Mouse (Mus musculus) thymus, postnatal 4 days (tissue): ENCODE data around the gene Trim16.

Experiments used
- DNase-seq: peaks from one replicate; pipeline ENCODE4 v3.0.0; 2021

Gene Trim16

GRCm38 (mm10) chr11:62831906-62832305 is 11.9 kb downstream of the Trim16 start:
- DNase-seq: no peak

- no peak for DNase-seq
These were observed 24.5 kb downstream of the Trim16 start for GRCm38 (mm10) chr11:62844562-62844961.

GRCm38 (mm10) chr11:62845730-62846129 is 25.7 kb downstream of the Trim16 start:
- DNase-seq: no peak

GRCm38 (mm10) chr11:62846961-62847654 is 27.1 kb downstream of the Trim16 start, which contains the start of gene Fbxw10:
Gene Fbxw10, plus strand, starts transcription at chr11:62847069.
- peak; percentile 27 for DNase-seq

DNA sequence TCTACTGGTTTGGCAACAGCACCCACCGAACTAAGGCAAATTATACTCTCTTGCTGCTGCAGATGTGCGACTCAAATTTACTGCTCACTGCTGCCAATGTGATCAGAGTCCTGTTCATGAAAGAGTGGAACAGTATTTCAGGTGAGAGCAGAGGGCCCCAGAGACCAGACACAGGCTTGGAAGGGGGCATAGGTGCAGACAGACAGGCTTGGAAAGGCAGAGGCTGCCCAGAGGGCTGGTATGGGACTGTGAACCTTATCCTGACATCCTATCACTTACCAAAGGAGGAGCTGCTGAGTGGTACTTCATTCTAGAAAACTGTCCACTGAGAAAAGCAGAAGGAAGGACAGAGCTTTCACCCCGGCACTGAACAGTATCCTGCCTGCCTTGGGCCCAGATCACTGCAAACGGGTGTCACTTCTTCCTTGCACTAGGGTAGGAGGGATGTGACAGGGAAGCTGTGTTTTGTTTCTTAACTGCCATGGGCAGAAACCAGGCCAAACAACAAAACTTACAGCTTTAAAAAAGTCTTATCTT is 27.7 kb downstream of the Trim16 start:
- peak; percentile 35 for DNase-seq

GRCm38 (mm10) chr11:62848301-62848700 is 28.3 kb downstream of the Trim16 start:
- DNase-seq: no peak

DNA sequence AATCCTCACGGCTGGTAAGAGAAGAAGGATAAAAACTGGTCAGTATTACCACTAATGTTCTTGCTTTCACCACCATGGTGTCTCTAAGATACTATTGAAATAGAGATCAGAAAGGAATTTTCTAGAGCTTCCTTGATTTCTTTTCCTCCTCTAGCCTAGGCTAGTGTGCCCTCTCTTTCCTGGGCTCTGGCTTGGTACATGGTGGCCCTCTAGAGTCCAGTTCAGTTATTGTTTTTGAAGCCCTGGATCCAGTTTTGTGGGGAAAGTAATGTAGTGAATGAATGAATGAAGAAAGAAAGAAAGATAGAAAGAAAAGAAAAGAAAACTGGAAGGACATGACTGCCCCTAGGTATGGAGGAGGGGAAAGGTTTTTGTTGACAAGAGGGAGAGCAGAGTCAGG is 31.2 kb downstream of the Trim16 start:
- DNase-seq: no peak

- no peak for DNase-seq
These were observed 33.3 kb downstream of the Trim16 start for GRCm38 (mm10) chr11:62853334-62853733.

DNA sequence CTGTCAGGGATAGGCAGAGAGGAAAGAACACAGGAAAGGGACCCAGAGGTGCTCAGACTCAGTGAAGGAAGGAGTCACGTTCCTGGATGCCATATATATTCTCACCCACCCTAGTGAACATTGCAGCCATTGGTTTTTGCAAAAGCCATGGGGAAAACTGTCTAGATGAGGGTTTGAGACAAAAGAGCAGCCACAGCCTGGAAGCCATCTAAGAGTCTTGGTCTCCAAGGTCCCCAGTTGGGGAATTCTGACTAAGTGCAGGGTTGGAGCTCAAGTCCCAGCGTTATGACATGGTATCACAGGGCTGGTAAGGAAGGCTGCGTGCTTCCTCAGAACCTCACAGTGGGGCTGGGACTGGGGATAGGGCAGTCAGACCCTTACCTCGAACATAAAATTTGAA is 45.5 kb downstream of the Trim16 start:
- no peak for DNase-seq

DNA sequence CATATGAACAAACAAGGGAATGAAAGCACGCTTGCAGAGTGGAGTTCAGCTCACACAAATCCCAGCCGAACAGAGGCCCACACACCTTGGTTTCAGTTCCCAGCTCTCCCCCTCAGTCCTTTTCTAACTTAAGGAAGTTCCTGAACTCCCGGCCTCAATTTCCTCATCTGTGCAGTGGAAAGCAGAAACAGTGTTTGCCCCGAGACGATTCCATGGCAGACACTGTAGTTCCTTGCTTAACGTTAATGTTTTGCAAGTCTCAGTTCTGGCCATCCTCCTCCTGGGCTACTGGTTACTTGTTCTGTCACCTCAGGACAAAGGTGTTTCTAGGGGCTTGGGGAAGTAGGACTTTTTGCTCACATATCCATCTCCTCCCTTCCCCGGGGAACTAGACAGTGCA is 46.7 kb downstream of the Trim16 start:
- no peak for DNase-seq

DNA sequence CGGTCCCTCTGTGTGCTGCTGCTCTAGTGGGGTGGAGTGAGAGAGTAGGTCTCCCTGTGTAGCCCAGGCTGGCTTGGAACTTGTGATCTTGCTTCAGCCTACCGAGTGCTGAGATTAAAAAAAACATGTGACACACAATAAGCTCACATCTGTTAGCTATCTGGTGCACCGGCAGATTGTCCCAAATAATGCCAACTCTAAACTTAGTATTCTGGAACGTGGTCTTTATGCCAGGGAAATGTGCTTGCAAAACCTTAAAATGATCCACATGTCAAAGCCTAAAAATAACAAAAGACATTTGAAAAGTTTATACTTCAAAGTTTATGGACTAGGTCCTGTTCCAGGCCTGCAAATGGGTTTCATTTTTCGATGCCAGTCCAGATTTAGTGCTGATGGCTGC is 49.2 kb downstream of the Trim16 start:
- no peak for DNase-seq

DNA sequence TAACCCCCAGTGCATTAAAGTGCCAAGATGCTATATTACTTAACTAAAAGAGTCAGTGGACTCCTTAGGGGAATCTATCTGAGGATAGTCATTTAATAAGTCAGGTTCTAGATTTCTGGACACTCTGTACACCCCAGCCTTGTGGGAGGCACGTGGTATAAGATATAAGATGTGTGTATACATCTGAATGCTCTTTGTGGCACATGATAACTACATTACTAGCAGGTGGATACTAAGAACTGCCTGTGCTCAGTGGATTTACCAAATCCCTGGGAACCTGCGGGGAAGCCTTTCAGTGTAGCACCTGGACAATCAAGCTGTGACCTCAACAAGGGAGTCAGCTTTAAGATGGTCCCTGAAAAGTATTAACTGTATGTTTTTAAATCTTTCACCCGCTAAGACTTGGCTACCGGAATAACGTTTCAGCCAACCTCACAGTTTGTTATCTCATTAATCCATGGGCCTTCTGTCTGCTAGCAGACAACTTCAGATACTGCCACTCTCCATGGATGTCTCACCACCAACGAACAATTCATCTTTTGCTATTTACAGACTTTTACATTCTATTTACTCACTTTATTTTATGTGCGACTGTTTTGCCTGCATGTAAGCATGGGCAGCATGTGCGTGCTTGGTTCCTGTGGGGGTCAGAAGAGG is 49.8 kb downstream of the Trim16 start:
- DNase-seq: no peak

GRCm38 (mm10) chr11:62873479-62873878 is 53.4 kb downstream of the Trim16 start:
- no peak for DNase-seq

GRCm38 (mm10) chr11:62875696-62876095 is 55.7 kb downstream of the Trim16 start:
- DNase-seq: no peak

- no peak for DNase-seq
These were observed 56.4 kb downstream of the Trim16 start for GRCm38 (mm10) chr11:62876445-62876844.

GRCm38 (mm10) chr11:62877391-62877790 is 57.4 kb downstream of the Trim16 start:
- no peak for DNase-seq

DNA sequence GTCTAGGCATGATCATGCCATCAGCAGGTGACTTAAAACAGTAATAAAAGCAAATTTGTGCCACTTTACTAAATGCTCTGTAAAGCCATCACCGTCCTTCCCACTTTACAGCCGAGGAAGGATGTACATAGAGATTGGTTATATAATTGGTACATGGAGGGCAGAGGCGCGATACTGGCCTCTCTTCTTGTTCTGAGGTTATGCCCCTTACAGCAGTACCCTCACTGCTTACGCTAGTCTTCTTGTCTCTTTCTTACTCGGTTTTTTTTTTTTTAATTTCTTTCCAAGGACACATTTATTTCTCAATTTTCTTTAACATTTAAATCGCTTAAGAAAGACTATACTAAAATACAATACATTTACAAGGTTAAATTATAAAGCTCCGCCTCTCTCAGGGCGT is 58.7 kb downstream of the Trim16 start:
- no peak for DNase-seq

DNA sequence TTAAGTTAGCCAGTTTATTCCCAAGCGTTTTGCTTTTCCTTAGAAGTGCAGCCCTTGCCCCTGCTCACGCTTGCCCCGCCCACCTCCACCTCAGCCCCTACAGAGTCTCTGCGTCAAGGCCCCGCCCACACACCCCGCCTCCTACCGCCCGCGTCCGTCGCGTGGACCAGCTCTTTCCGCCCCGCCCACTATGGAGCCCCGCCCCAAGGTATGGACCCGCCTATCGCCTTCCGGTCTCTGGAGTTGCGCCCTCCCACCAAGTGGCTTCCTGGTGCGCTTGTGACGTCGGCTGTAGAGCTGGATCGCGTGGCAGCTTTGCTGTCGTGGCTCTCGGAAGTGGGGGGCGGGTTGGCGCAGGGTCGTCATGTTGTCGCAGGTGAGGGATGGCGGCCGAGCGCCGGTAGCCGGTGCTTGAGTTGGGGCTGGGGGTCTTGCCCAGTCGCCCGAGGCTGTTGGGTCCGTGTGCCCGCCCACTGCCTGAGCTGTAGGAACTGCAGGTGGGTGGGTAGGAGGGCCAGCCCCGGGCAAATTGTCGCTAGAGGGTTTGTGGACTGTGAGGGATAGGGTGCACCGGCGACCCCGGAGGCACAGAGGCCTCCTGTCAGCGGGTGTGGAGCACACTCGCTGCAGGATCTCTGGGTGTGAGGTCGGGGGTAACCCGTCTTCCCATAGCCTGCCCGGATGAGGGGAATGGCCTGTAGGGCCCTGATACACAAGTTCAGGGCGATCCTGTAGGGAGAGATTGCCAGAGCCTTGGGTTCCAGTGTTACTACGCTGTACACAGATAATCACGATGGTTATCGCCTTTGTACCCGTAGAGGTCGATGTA is 59.4 kb downstream of the Trim16 start, which contains the start of gene Tvp23b:
Gene Tvp23b, plus strand, starts transcription at position 236 of the 829 bp plus-strand sequence.
- peak; percentile 100 for DNase-seq

- no peak for DNase-seq
These were observed 63.4 kb downstream of the Trim16 start for GRCm38 (mm10) chr11:62883407-62883806.

GRCm38 (mm10) chr11:62885323-62885722 is 65.3 kb downstream of the Trim16 start:
- DNase-seq: no peak

DNA sequence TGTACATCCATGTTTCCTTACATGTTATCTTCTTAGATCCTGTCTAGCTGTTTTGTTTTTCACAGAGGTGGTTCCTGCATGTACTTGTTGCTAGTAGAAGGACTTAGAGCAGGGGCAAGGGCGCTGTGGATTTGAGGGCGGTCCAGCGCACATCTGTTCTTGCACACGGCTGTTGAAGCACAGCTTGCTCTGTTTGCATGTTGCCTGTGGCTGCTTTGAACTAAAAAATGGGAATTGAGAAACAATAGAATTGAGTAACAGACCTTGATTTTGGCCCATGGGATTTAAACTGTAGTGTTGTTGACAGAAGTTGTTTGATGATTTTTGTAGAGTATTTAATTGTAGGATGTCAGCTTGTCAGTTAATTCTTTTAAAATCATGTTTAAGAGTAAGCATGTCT is 70.8 kb downstream of the Trim16 start:
- DNase-seq: no peak

DNA sequence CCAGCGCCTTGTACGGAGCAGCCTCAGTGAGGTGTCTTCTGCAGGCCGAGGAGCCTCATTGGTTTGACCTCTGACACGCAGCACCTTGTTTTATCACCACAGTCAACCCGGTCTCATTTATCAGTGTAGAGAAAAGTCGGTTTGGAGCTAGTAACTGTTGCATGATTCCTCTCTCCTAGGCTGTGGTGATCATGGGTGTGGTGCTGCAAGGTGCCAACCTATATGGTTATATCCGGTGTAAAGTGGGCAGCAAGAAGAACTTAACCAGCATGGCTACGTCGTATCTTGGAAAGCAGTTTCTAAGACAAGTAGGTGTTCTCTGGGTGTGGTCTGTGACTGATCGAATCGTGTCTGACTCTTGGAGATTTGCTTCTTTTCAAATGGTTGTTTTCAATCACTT is 71.7 kb downstream of the Trim16 start:
- no peak for DNase-seq
